Mouse (Mus musculus): ENCODE results near the gene Cep85l. TPM values are rescaled to one million over a fixed set of nuclear protein-coding genes. Genes with fewer than 3 reads are reported as not detected.

Cep85l gene
- polyA plus RNA-seq, 1 experiment from 2014 or later, result 5.6 TPM

DNA sequence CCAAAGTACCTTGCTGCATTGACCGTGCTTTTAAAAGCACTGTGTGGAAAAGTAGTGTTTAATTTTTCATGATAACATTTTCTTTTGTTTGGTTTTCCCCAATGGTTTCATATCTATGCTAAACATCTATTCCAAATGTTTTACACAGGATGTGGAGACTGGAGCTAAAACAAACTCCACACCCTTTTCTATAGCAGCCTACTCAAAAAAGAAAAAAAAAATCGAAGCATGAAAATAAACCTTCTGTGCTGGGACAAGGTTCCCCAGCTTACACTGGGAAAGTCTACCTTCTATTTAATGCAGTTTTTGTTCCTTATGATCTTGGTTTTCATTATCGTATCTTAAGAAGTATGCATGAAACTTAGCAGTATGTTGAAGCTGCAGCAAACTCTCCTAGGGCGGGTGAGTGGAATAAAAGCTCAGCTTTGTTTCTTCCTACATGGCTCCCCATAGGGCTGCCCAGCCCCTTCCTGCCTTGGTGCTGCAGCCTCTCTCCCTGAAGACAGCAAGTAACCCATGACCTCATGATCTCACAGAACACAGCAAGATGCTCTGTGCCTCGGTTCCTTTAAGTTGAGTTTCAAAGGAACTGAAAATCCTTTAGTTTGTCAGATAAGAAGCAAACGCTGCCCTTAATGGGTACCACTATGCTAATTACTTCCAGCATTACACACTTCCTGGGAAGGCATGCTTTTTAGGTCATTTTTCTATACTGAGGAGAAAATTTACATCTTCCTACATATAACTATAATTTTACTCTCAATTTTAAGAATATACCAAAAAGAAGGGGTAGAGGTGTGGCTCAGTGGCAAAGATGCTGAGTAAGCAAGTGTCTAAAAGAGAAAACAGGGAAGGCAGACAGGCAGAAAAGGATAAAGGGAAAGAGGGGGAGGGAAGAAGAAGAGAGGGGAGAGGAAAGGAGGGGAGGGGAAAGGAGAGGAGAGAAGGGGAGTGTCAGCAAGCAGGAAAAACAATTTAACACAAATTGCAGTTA lies 34.6 kb upstream of the Cep85l start:
- Histone ChIP-seq H3K27ac (no peak overlapping the region), H3K4me2 (replicated peaks) (no peak overlapping the region), H3K9ac (replicated peaks) (no peak overlapping the region), H3K9me3 (no peaks in the 10 kb centered on the region), H3K4me3 (replicated peaks) (no peak overlapping the region), H3K36me3 (no peaks in the 10 kb centered on the region), H3K4me1 (replicated peaks) (peaks cover 10% of the 10 kb centered on the region), H3K27me3 (no peaks in the 10 kb centered on the region)
- 36% methylated on average over 6 of the region's 6 CpGs for WGBS
- ATAC-seq, result peak; percentile 82

DNA sequence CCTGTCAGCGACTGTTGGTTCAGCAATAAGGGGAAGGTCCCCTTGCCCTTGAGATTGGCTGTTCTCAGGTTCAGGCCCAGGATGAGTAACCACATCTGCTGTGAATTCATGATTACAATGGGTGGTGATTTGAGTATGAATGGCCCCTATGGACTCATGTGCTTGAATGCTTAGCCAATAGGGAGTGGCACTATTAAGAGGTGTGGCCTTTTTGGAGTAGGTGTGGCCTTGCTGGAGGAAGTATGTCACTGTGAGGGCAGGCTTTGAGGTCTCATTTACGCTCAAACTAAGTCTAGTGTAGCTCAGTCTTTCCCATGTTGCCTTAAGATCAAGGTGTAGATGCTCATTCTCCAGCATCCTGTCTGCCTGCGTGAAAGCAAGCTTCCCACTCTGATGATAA lies 33.2 kb upstream of the Cep85l start:
- H3K9me3 ChIP-seq, result no peaks in the 10 kb centered on the region
- WGBS, result 90% methylated on average over 3 of the region's 3 CpGs
- no peak overlapping the region for H3K9ac ChIP-seq (replicated peaks)
- 0 out of 2 replicates have a peak, but pooled peaks have one; percentile 11 for ATAC-seq
- no peak overlapping the region for H3K4me3 ChIP-seq (replicated peaks)
- no peak overlapping the region for H3K4me2 ChIP-seq (replicated peaks)
- H3K36me3 ChIP-seq, result no peaks in the 10 kb centered on the region
- no peak overlapping the region for H3K27ac ChIP-seq
- peaks cover 10% of the 10 kb centered on the region for H3K4me1 ChIP-seq (replicated peaks)
- no peaks in the 10 kb centered on the region for H3K27me3 ChIP-seq

DNA sequence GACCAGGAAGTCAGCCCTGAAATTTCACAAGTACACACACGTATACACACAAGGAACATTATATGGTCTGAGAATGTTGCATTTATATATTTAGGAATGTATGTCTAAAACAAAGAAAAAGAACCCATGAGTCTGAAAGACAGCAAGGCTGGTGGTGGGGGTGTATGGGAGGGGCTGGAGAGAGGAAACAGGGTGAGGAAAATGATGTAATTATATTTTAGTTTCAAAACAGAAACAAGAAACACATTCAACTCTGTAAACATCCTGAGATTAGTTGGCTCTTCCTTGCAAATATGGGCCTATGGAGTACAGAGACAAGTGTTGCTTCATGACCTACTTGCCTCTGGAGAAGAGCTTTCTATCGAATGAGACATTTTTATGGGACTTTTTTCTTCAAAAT lies 32.4 kb upstream of the Cep85l start:
- no peak overlapping the region for H3K4me3 ChIP-seq (replicated peaks)
- no peaks in the 10 kb centered on the region for H3K9me3 ChIP-seq
- H3K4me1 ChIP-seq (replicated peaks), result peaks cover 10% of the 10 kb centered on the region
- H3K27ac ChIP-seq, result no peak overlapping the region
- H3K9ac ChIP-seq (replicated peaks), result no peak overlapping the region
- ATAC-seq, result no peak
- H3K27me3 ChIP-seq, result no peaks in the 10 kb centered on the region
- 92% methylated on average over 2 of the region's 2 CpGs for WGBS
- no peak overlapping the region for H3K4me2 ChIP-seq (replicated peaks)
- H3K36me3 ChIP-seq, result no peaks in the 10 kb centered on the region

DNA sequence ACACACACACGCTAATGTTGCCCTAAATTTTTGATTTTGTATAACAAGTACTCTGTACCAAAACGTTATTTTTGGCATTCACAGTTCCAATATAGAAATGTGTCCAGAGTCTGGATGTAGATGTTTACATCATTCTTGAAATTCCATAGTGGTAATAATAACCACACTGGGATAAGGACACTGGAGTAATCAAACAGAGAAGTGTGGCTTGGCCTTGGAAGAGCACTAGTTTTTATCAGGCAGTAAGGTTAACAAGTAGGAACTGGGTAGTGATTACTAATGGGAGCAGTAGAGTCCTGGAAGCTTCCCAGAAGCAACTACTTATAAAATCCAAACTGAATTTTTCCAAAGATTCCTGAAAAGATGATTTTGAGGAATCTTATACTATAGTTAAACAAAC lies 31.1 kb upstream of the Cep85l start:
- no peak overlapping the region for H3K9ac ChIP-seq (replicated peaks)
- no peaks in the 10 kb centered on the region for H3K36me3 ChIP-seq
- peaks cover 10% of the 10 kb centered on the region for H3K4me1 ChIP-seq (replicated peaks)
- H3K4me3 ChIP-seq (replicated peaks), result no peak overlapping the region
- H3K4me2 ChIP-seq (replicated peaks), result no peak overlapping the region
- H3K27ac ChIP-seq, result no peak overlapping the region
- no peaks in the 10 kb centered on the region for H3K27me3 ChIP-seq
- WGBS, result 79% methylated on average over 2 of the region's 2 CpGs
- no peaks in the 10 kb centered on the region for H3K9me3 ChIP-seq
- ATAC-seq, result no peak

DNA sequence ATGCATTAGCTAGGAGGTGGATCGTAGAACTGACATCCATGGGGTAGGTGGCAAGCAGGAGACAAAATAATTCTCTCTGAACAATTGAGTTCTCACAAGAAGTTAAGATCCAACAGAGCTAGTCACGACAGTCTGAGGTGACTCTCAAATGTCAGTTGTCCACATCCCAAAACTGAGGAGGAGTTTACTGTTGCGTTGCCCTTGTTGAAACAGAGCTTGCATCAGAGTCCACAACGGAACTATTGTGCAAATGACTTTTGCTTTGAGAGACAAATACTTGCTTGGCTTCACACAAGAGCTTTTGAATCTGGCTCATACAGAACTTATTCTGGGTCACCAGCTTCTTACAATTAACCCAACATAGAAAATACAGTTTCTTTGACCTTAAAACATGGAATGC lies 27.7 kb upstream of the Cep85l start:
- no peak for ATAC-seq
- Histone ChIP-seq H3K27me3 (no peaks in the 10 kb centered on the region), H3K9ac (replicated peaks) (no peak overlapping the region), H3K27ac (no peak overlapping the region), H3K4me1 (replicated peaks) (no peaks in the 10 kb centered on the region), H3K9me3 (no peaks in the 10 kb centered on the region), H3K4me3 (replicated peaks) (no peak overlapping the region), H3K36me3 (no peaks in the 10 kb centered on the region), H3K4me2 (replicated peaks) (no peak overlapping the region)
- 88% methylated on average over 4 of the region's 4 CpGs for WGBS

DNA sequence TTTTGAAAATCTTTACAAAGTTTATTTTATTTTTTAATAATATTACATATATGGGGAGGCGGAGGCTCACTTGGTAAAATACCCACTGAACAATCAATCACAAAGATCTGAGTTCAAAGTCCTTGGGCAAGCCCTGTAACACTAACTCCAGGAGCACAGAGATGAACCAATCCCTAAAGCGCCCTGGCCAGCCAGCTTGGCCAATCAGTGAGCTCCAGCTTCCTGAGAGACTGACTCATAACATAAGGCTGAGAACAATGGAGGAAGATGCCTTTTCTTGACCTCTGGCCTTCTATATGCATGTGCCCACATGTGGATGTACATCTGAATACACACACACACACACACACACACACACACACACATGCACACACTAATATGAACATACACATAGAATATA lies 27.1 kb upstream of the Cep85l start:
- 88% methylated on average over 2 of the region's 2 CpGs for WGBS
- no peaks in the 10 kb centered on the region for H3K27me3 ChIP-seq
- no peak overlapping the region for H3K27ac ChIP-seq
- H3K9ac ChIP-seq (replicated peaks), result no peak overlapping the region
- H3K4me1 ChIP-seq (replicated peaks), result no peaks in the 10 kb centered on the region
- H3K4me2 ChIP-seq (replicated peaks), result no peak overlapping the region
- H3K4me3 ChIP-seq (replicated peaks), result no peak overlapping the region
- H3K9me3 ChIP-seq, result no peaks in the 10 kb centered on the region
- H3K36me3 ChIP-seq, result no peaks in the 10 kb centered on the region
- ATAC-seq, result no peak

DNA sequence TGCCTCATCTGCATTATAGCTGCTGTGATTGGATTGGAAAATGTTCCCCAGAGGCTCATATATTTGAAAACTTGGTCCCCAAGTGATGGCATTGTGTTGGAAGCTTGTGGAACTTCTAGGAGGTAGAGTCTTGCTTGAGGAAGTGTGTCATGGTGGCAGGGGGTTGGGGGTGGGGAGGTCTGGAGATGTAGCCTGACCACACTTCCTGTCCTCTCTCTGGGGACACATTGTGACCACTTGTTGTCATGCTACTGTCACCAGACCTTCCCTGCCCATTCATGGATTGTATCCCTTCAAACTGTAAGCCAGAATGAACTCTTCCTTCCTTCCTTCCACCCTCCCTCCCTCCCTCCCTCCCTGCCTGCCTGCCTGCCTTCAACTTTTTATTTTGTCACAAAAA lies 22.5 kb upstream of the Cep85l start:
- Histone ChIP-seq H3K27ac (no peak overlapping the region), H3K4me3 (replicated peaks) (no peak overlapping the region), H3K36me3 (no peaks in the 10 kb centered on the region), H3K27me3 (no peaks in the 10 kb centered on the region), H3K9me3 (no peaks in the 10 kb centered on the region), H3K9ac (replicated peaks) (no peak overlapping the region), H3K4me2 (replicated peaks) (no peak overlapping the region), H3K4me1 (replicated peaks) (peaks cover 12% of the 10 kb centered on the region)
- ATAC-seq, result no peak

DNA sequence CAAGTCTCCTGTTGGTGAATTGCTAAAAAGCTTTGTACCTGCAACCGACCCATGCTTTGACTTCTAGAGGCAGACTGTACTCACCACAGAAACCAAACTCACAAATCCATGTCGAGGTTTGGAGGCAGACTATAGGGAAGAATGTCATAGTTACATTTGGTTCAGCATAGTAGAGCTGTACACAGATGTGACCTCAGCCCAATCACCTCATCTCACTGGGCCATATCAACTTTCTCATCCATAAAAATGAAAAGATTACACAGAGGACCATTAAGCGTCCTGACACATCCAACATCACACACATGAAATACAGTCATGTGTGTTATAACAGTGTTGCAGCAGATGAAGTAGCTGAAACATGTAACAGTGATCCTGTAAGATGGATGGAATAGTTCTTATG lies 19.3 kb upstream of the Cep85l start:
- H3K9me3 ChIP-seq, result no peaks in the 10 kb centered on the region
- H3K27me3 ChIP-seq, result no peaks in the 10 kb centered on the region
- no peaks in the 10 kb centered on the region for H3K36me3 ChIP-seq
- H3K4me1 ChIP-seq (replicated peaks), result peaks cover 15% of the 10 kb centered on the region
- H3K9ac ChIP-seq (replicated peaks), result no peak overlapping the region
- H3K4me3 ChIP-seq (replicated peaks), result no peak overlapping the region
- no peak overlapping the region for H3K4me2 ChIP-seq (replicated peaks)
- no peak for ATAC-seq
- no peak overlapping the region for H3K27ac ChIP-seq
- WGBS, result 64% methylated on average over 3 of the region's 3 CpGs

DNA sequence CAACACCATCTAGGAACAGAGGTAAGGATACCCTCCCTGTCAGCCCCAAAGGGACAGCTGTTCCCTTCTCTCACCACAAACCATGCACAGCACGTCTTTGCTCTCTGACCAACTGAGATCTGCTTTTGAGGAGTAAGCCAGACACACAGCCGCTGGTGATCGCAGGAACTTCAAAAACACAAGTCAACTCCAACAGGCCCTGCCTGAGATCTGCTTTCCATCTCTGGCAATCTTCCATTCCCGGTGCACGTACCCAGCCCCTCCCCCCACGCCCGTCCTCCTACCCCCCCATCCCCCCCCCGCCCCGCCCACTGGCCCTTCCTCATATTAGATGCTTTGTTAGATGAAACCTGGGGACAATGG lies 18.8 kb upstream of the Cep85l start:
- no peaks in the 10 kb centered on the region for H3K9me3 ChIP-seq
- H3K27me3 ChIP-seq, result no peaks in the 10 kb centered on the region
- H3K4me2 ChIP-seq (replicated peaks), result peak overlapping the region; percentile 43
- no peaks in the 10 kb centered on the region for H3K36me3 ChIP-seq
- WGBS, result 5% methylated on average over 9 of the region's 9 CpGs
- peaks cover 15% of the 10 kb centered on the region for H3K4me1 ChIP-seq (replicated peaks)
- no peak overlapping the region for H3K27ac ChIP-seq
- peak overlapping the region; percentile 21 for H3K4me3 ChIP-seq (replicated peaks)
- peak; percentile 62; the same call in 1 of the 2 replicates for ATAC-seq
- 0 out of 2 replicates have a peak overlapping the region, but pooled peaks have one; percentile 10 for H3K9ac ChIP-seq (replicated peaks)

DNA sequence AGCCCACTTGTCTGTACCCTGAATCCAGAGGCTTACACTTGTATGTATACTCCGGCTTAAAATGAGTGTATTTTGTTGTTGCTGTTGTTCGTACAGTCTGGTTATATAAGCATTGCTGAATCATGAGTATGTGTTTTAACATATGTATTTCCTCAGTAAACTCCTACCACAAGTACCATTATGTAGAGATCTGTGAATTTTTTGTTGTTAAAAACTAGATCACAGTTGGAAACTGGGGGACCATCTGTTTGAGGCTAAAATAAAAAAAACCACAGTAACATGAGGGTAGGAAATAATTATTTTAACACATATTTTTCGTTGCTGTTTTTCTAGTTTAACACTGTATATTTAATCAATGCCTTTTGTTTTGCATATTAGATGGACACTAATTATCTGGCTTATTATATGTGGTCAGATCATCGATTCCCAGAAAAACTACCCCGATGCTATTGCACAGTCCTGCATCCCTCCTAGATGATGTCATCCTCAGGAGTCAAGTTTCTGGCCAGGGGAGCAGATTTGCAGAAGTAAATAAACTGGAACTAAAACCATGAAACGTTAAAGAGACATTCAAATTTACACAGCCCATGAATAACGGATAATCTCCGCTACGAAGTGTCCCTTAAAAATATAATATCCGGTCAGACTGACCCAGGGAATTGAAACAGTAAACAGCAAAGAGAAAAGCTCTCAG lies 18.2 kb upstream of the Cep85l start:
- Histone ChIP-seq H3K9ac (replicated peaks) (0 out of 2 replicates have a peak overlapping the region, but pooled peaks have one; percentile 10), H3K4me3 (replicated peaks) (peak overlapping the region; percentile 21)

DNA sequence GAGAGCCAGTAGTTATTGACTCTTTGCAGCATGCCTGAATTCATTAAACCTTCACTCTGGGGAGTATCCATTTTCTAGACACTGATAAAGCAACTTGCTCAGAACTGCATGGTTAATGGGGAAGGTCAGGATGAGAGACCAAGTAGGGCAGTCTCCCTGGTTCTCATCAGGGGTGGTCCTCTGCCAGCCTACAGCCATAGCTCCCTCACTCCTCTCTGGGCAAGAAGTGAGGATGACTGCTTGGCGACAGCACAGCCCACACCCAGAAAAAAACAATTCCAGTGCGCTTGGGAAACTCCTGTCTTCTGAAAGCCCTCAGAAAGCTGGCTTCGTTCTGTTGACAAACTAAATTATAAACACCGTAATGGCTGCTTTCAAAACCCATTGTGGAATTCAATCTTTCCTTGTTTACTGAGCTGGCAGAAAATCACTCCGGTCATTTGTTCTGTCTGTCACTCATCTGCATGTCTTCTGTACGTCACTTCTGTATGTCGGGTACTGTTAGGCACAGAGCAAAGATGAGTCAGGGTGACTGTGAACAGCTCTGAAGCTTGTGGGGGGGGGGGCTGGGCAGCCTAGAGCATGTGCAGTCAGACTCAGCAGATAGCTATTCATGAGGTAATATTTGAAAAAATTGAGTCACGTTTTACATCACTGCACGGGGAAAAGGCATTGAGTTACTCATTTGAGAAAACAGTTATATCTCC lies 15.3 kb upstream of the Cep85l start:
- peaks cover 15% of the 10 kb centered on the region for H3K4me1 ChIP-seq (replicated peaks)
- no peaks in the 10 kb centered on the region for H3K36me3 ChIP-seq
- H3K27me3 ChIP-seq, result no peaks in the 10 kb centered on the region
- no peak for ATAC-seq
- H3K4me2 ChIP-seq (replicated peaks), result no peak overlapping the region
- no peak overlapping the region for H3K4me3 ChIP-seq (replicated peaks)
- H3K27ac ChIP-seq, result no peak overlapping the region
- 84% methylated on average over 9 of the region's 9 CpGs for WGBS
- no peaks in the 10 kb centered on the region for H3K9me3 ChIP-seq
- H3K9ac ChIP-seq (replicated peaks), result no peak overlapping the region

More for the DNA sequence above, 18.2 kb upstream of the Cep85l start:
- no peak overlapping the region for H3K27ac ChIP-seq
- peak overlapping the region; percentile 43 for H3K4me2 ChIP-seq (replicated peaks)
- H3K9me3 ChIP-seq, result no peaks in the 10 kb centered on the region
- H3K4me1 ChIP-seq (replicated peaks), result peaks cover 15% of the 10 kb centered on the region
- WGBS, result 60% methylated on average over 10 of the region's 10 CpGs
- H3K36me3 ChIP-seq, result no peaks in the 10 kb centered on the region
- ATAC-seq, result peak; percentile 71
- no peaks in the 10 kb centered on the region for H3K27me3 ChIP-seq
